Mouse (Mus musculus) kidney, adult 2 months (tissue): Measurements from ENCODE around the gene Dnajc22. TPM values are rescaled to one million over a fixed set of nuclear protein-coding genes. Genes with fewer than 3 reads are reported as not detected.

ENCODE experiments used
- DNase-seq: peaks from one replicate; pipeline ENCODE4 v3.0.0; 2021
- H3K27ac ChIP-seq: fragments of 200-500 bp; 2 replicates; pipeline ENCODE4 v1.5.1; 2012; ENCODE audit warnings: low read depth, low read length, control low read depth, inconsistent platforms; ENCODE audit not compliant: insufficient read depth
- H3K27me3 ChIP-seq: fragments of 200-500 bp; replicated peaks from 2 replicates; pipeline ENCODE4 v1.6.1; 2012; ENCODE audit warnings: mild to moderate bottlenecking, moderate library complexity, low read length, inconsistent platforms; ENCODE audit not compliant: control insufficient read depth, insufficient read depth
- H3K36me3 ChIP-seq: fragments of 200-500 bp; 2 replicates; pipeline ENCODE4 v1.6.1; 2012; ENCODE audit warnings: mild to moderate bottlenecking, moderate library complexity, low read length, inconsistent platforms; ENCODE audit not compliant: control insufficient read depth, insufficient read depth
- H3K4me1 ChIP-seq: fragments of 200-500 bp; 2 replicates; pipeline ENCODE4 v1.6.1; 2011; ENCODE audit warnings: low read length; ENCODE audit not compliant: control insufficient read depth, insufficient read depth
- H3K4me3 ChIP-seq: fragments of 200-500 bp; 2 replicates; pipeline ENCODE4 v1.5.1; 2011; ENCODE audit warnings: mild to moderate bottlenecking, low read depth, low read length, control low read depth; ENCODE audit not compliant: insufficient read depth
- CTCF ChIP-seq: fragments of 200-500 bp; conservative IDR thresholded peaks from 2 replicates; pipeline ENCODE4 v1.5.1; 2011; ENCODE audit warnings: low read depth, mild to moderate bottlenecking, control low read depth, low read length, moderate library complexity, mixed read lengths; ENCODE audit not compliant: insufficient read depth, insufficient read length
- POLR2A ChIP-seq: fragments of 200-500 bp; IDR thresholded peaks from one replicate; pipeline ENCODE4 v1.6.1; 2011; ENCODE audit warnings: low read depth, low read length, control low read depth
- WGBS: fragments of 180-500 bp; shearing (Covaris S2); methylation state at CpG from one replicate; pipeline ENCODE4 v1.1.7; 2018; 5-methylcytosine and 5-hydroxymethylcytosine counted together
- polyA plus RNA-seq: library from polyadenylated mRNA; depleted of rRNA; stranded (reverse); fragments of >200 nt; gene quantifications from 2 replicates; pipeline ENCODE4 v1.2.3, GENCODE M21; 2012; rRNA removed

Gene Dnajc22
- polyA plus RNA-seq, 1 experiment = 49.9 TPM

- Histone ChIP-seq H3K27me3 (no peaks in the 10 kb centered on the region), H3K4me3 (no peak overlapping the region), H3K36me3 (no peaks in the 10 kb centered on the region), H3K4me1 (no peaks in the 10 kb centered on the region), H3K27ac (no peak overlapping the region)
- no peak for TF ChIP-seq POLR2A
- no peak for TF ChIP-seq CTCF
- no peak for DNase-seq
- WGBS = 95% methylated on average over 8 of the region's 8 CpGs
Measured at GRCm38 (mm10) chr15:99153466-99153865, 60.5 kb downstream of the Dnajc22 start.

Other genes starting within 250 kb of the Dnajc22 start
- 18.8 and 20.8 TPM in 2 replicates for gene Kmt2d, start 222.0 kb upstream of the Dnajc22 start, polyA plus RNA-seq
- gene Rhebl1, start 198.6 kb upstream of the Dnajc22 start, polyA plus RNA-seq = 6.4 and 7.1 TPM in 2 replicates
- 1.2 and 1.5 TPM in 2 replicates for gene Dhh, start 194.6 kb upstream of the Dnajc22 start, polyA plus RNA-seq
- gene Lmbr1l, start 174.9 kb upstream of the Dnajc22 start, polyA plus RNA-seq = 36.1 and 50.2 TPM in 2 replicates
- 488 and 540 TPM in 2 replicates for gene Tuba1b, start 158.6 kb upstream of the Dnajc22 start, polyA plus RNA-seq
- gene Gm49450, start 139.6 kb upstream of the Dnajc22 start, polyA plus RNA-seq = 12.0 TPM in 1 of 2 replicates, not detected in the other
- gene Tuba1a, start 139.5 kb upstream of the Dnajc22 start, polyA plus RNA-seq = 121 and 131 TPM in 2 replicates
- gene Tuba1c, start 63.3 kb upstream of the Dnajc22 start, polyA plus RNA-seq = 128 and 146 TPM in 2 replicates
- 1.7 and 3.2 TPM in 2 replicates for gene Prph, start 38.0 kb upstream of the Dnajc22 start, polyA plus RNA-seq
- 0.29 and 0.33 TPM in 2 replicates for gene Troap, start 18.6 kb upstream of the Dnajc22 start, polyA plus RNA-seq
- 0.44 and 0.61 TPM in 2 replicates for gene C1ql4, start 5.4 kb upstream of the Dnajc22 start, polyA plus RNA-seq
- gene Spats2, start 32.7 kb downstream of the Dnajc22 start, polyA plus RNA-seq = 8.6 and 10.0 TPM in 2 replicates
- gene Kcnh3, start 131.7 kb downstream of the Dnajc22 start, polyA plus RNA-seq = 0.38 and 0.42 TPM in 2 replicates
- 70.6 and 81.3 TPM in 2 replicates for gene Mcrs1, start 158.8 kb downstream of the Dnajc22 start, polyA plus RNA-seq
- 48.0 and 59.4 TPM in 2 replicates for gene Prpf40b, start 201.9 kb downstream of the Dnajc22 start, polyA plus RNA-seq
- 0.13 and 0.24 TPM in 2 replicates for gene Fam186b, start 202.7 kb downstream of the Dnajc22 start, polyA plus RNA-seq